Mouse (Mus musculus): ENCODE measurements around the gene Irx1. TPM values are rescaled to one million over a fixed set of nuclear protein-coding genes. Genes with fewer than 3 reads are reported as not detected.
A peak's percentile ranks its signal among the peaks of the same experiment; 100 is the strongest.

The Irx1 gene
- polyA plus RNA-seq, 1 experiment from 2014 or later = 2.9 TPM

- H3K36me3 ChIP-seq = no peaks in the 10 kb centered on the region
- H3K4me1 ChIP-seq (replicated peaks) = peaks cover 64% of the 10 kb centered on the region
- H3K4me2 ChIP-seq = peak overlapping the region; percentile 70
- ATAC-seq (ENCODE audit: low read depth) = no peak
- H3K4me3 ChIP-seq = peak overlapping the region; percentile 52
- H3K9me3 ChIP-seq = no peaks in the 10 kb centered on the region
- peak overlapping the region; percentile 61 for H3K9ac ChIP-seq
- WGBS = 6% methylated on average over 9 of the region's 9 CpGs
- H3K27me3 ChIP-seq = peaks cover 94% of the 10 kb centered on the region
- H3K27ac ChIP-seq (replicated peaks) = no peak overlapping the region
These were observed 3.2 kb downstream of the Irx1 start for GRCm38 (mm10) chr13:71960277-71960672.

- H3K4me2 ChIP-seq = peak overlapping the region; percentile 70
- H3K4me3 ChIP-seq = peak overlapping the region; percentile 52
- H3K4me1 ChIP-seq (replicated peaks) = peaks cover 64% of the 10 kb centered on the region
- WGBS = 3% methylated on average over 76 of the region's 76 CpGs
- 0 out of 2 replicates have a peak, but pooled peaks have one; percentile 26 for ATAC-seq (ENCODE audit: low read depth)
- H3K27ac ChIP-seq (replicated peaks) = peak overlapping the region; percentile 42
- H3K27me3 ChIP-seq = peaks cover 94% of the 10 kb centered on the region
- H3K9me3 ChIP-seq = no peaks in the 10 kb centered on the region
- H3K36me3 ChIP-seq = no peaks in the 10 kb centered on the region
- peak overlapping the region; percentile 61 for H3K9ac ChIP-seq
These were observed 3.9 kb downstream of the Irx1 start for GRCm38 (mm10) chr13:71959361-71960276.

- H3K27ac ChIP-seq (replicated peaks) = peak overlapping the region; percentile 42; the same call in 1 of the 2 replicates
- H3K9ac ChIP-seq = peak overlapping the region; percentile 61
- WGBS = 4% methylated on average over 16 of the region's 16 CpGs
- peak overlapping the region; percentile 70 for H3K4me2 ChIP-seq
- peaks cover 94% of the 10 kb centered on the region for H3K27me3 ChIP-seq
- H3K4me3 ChIP-seq = peak overlapping the region; percentile 52
- no peak for ATAC-seq (ENCODE audit: low read depth)
- H3K4me1 ChIP-seq (replicated peaks) = peaks cover 64% of the 10 kb centered on the region
- no peaks in the 10 kb centered on the region for H3K9me3 ChIP-seq
- H3K36me3 ChIP-seq = no peaks in the 10 kb centered on the region
These were observed 4.9 kb downstream of the Irx1 start for GRCm38 (mm10) chr13:71958651-71959050.

- Histone ChIP-seq H3K9ac (peak overlapping the region; percentile 61), H3K4me3 (peak overlapping the region; percentile 52), H3K4me2 (peak overlapping the region; percentile 70), H3K4me1 (replicated peaks) (peaks cover 64% of the 10 kb centered on the region), H3K36me3 (no peaks in the 10 kb centered on the region), H3K27me3 (peaks cover 96% of the 10 kb centered on the region), H3K9me3 (no peaks in the 10 kb centered on the region), H3K27ac (replicated peaks) (no peak overlapping the region)
- 10% methylated on average over 21 of the region's 21 CpGs for WGBS
- no peak for ATAC-seq (ENCODE audit: low read depth)
These were observed 5.6 kb downstream of the Irx1 start for GRCm38 (mm10) chr13:71957811-71958351.

GRCm38 (mm10) chr13:71957147-71957546, 6.4 kb downstream of the Irx1 start:
- Histone ChIP-seq H3K4me3 (peak overlapping the region; percentile 52), H3K9me3 (no peaks in the 10 kb centered on the region), H3K36me3 (no peaks in the 10 kb centered on the region), H3K9ac (no peak overlapping the region; the same call in 1 of the 2 replicates), H3K27me3 (peaks cover 96% of the 10 kb centered on the region), H3K27ac (replicated peaks) (no peak overlapping the region), H3K4me1 (replicated peaks) (peaks cover 66% of the 10 kb centered on the region), H3K4me2 (peak overlapping the region; percentile 70)
- ATAC-seq (ENCODE audit: low read depth) = no peak
- WGBS = 9% methylated on average over 18 of the region's 18 CpGs

GRCm38 (mm10) chr13:71956481-71956880, 7.0 kb downstream of the Irx1 start:
- peak overlapping the region; percentile 70 for H3K4me2 ChIP-seq
- no peaks in the 10 kb centered on the region for H3K9me3 ChIP-seq
- peaks cover 93% of the 10 kb centered on the region for H3K27me3 ChIP-seq
- ATAC-seq (ENCODE audit: low read depth) = no peak
- H3K36me3 ChIP-seq = no peaks in the 10 kb centered on the region
- WGBS = 3% methylated on average over 9 of the region's 9 CpGs
- no peak overlapping the region for H3K4me3 ChIP-seq
- peaks cover 68% of the 10 kb centered on the region for H3K4me1 ChIP-seq (replicated peaks)
- H3K27ac ChIP-seq (replicated peaks) = no peak overlapping the region
- H3K9ac ChIP-seq = no peak overlapping the region

- Histone ChIP-seq H3K4me2 (0 out of 2 replicates have a peak overlapping the region, but pooled peaks have one; percentile 3), H3K27ac (replicated peaks) (0 out of 2 replicates have a peak overlapping the region, but pooled peaks have one; percentile 38), H3K4me3 (no peak overlapping the region), H3K4me1 (replicated peaks) (peaks cover 38% of the 10 kb centered on the region), H3K27me3 (peaks cover 63% of the 10 kb centered on the region), H3K9ac (no peak overlapping the region), H3K36me3 (no peaks in the 10 kb centered on the region), H3K9me3 (no peaks in the 10 kb centered on the region)
- WGBS = 35% methylated on average over 11 of the region's 11 CpGs
- no peak for ATAC-seq (ENCODE audit: low read depth)
These were observed 11.6 kb downstream of the Irx1 start for GRCm38 (mm10) chr13:71951966-71952365.

GRCm38 (mm10) chr13:71949859-71950258, 13.7 kb downstream of the Irx1 start:
- Histone ChIP-seq H3K9ac (no peak overlapping the region), H3K27ac (replicated peaks) (no peak overlapping the region), H3K9me3 (no peaks in the 10 kb centered on the region), H3K36me3 (no peaks in the 10 kb centered on the region), H3K4me2 (no peak overlapping the region), H3K4me3 (no peak overlapping the region), H3K4me1 (replicated peaks) (peaks cover 38% of the 10 kb centered on the region), H3K27me3 (peaks cover 42% of the 10 kb centered on the region)
- 86% methylated on average over 5 of the region's 5 CpGs for WGBS
- no peak for ATAC-seq (ENCODE audit: low read depth)

- Histone ChIP-seq H3K4me1 (replicated peaks) (no peaks in the 10 kb centered on the region), H3K27me3 (no peaks in the 10 kb centered on the region), H3K27ac (replicated peaks) (no peak overlapping the region), H3K36me3 (no peaks in the 10 kb centered on the region), H3K4me3 (no peak overlapping the region), H3K9me3 (no peaks in the 10 kb centered on the region), H3K9ac (no peak overlapping the region), H3K4me2 (no peak overlapping the region)
- no peak for ATAC-seq (ENCODE audit: low read depth)
- WGBS = 85% methylated on average over 3 of the region's 3 CpGs
These were observed 53.2 kb downstream of the Irx1 start for GRCm38 (mm10) chr13:71910361-71910760.
